Mouse (Mus musculus) forebrain, embryonic 12.5 days (tissue): ENCODE results near the gene Fcamr. TPM values are rescaled to one million over a fixed set of nuclear protein-coding genes. Genes with fewer than 3 reads are reported as not detected.

Experiments
- ATAC-seq: fragments of 200-750 bp; cut with Nextera tagmentation; 2 replicates; pipeline ENCODE4 v1.8.0; 2017; ENCODE audit warnings: moderate TSS enrichment; ENCODE audit not compliant: low FRiP score
- H3K27ac ChIP-seq: fragments of 300-500 bp; sonication (generic); 2 replicates; pipeline ENCODE4 v1.5.1; 2016; ENCODE audit warnings: mild to moderate bottlenecking
- H3K27me3 ChIP-seq: fragments of 300-500 bp; sonication (generic); 2 replicates; pipeline ENCODE4 v1.6.1; 2016; ENCODE audit warnings: mild to moderate bottlenecking
- H3K36me3 ChIP-seq: fragments of 300-500 bp; sonication (generic); replicated peaks from 2 replicates; pipeline ENCODE4 v1.6.1; 2016; ENCODE audit warnings: mild to moderate bottlenecking
- H3K4me1 ChIP-seq: fragments of 300-500 bp; sonication (generic); 2 replicates; pipeline ENCODE4 v1.6.1; 2016
- H3K4me2 ChIP-seq: fragments of 300-500 bp; sonication (generic); 2 replicates; pipeline ENCODE4 v1.6.1; 2016; ENCODE audit warnings: mild to moderate bottlenecking, moderate library complexity
- H3K4me3 ChIP-seq: fragments of 300-500 bp; sonication (generic); replicated peaks from 2 replicates; pipeline ENCODE4 v1.5.1; 2016; ENCODE audit warnings: mild to moderate bottlenecking
- H3K9ac ChIP-seq: fragments of 300-500 bp; sonication (generic); 2 replicates; pipeline ENCODE4 v1.6.1; 2016; ENCODE audit warnings: mild to moderate bottlenecking
- H3K9me3 ChIP-seq: fragments of 300-500 bp; sonication (generic); 2 replicates; pipeline ENCODE4 v1.6.1; 2016
- WGBS: fragments of 180-500 bp; shearing (Covaris S2); methylation state at CpG from one replicate; pipeline ENCODE4 v1.1.7; 2016; 5-methylcytosine and 5-hydroxymethylcytosine counted together
- polyA plus RNA-seq: library from polyadenylated mRNA; unstranded; fragments of >200 nt; fragmentation: Nextera tagmentation; extraction: Ambion mirVana; gene quantifications from 2 replicates; pipeline ENCODE4 v1.2.1, GENCODE M21; 2016

Gene Fcamr
- polyA plus RNA-seq, 1 experiment from 2014 or later = not detected

DNA sequence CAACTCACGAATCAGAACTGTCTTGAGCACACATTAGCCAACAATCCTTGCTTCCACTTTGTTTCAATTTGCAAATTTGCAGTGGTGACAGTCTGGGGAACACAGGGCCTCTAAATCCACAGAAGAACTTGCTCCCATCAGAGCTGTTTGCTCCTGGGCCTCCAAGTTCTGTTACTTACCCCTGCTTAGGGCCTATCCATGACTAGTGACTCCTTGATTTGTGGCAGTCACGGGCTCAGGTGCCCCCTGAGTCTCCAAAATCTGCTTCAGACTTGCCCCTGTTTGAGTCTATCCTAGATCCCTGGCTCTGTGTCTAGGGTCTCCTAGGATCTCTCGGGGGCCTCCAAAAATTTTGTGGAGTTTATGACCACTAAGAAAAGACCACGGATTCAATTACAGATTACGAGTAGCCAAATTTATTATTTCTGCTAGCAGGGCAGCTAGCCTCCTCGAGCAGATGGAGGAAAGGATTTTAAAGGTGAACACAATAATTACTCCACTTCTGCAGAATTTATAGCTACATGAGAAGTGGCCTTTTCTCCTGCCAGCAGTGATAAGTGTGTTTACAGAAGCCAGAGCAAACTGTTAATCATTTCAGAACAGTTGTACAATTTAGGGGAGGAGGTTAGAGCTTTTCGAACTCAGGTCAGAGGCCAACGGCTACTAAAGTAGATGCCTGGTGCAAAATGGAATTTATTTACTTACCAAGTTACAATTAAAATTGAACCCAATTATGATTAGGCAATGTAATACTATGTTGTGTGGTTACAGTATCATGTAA, 40.1 kb downstream of the Fcamr start:
- H3K36me3 ChIP-seq = no peaks in the 10 kb centered on the region
- 86% methylated on average over 8 of the region's 8 CpGs for WGBS
- no peak overlapping the region for H3K9ac ChIP-seq
- no peaks in the 10 kb centered on the region for H3K9me3 ChIP-seq
- no peaks in the 10 kb centered on the region for H3K27me3 ChIP-seq
- no peak overlapping the region for H3K27ac ChIP-seq
- ATAC-seq = no peak
- no peak overlapping the region for H3K4me3 ChIP-seq
- no peaks in the 10 kb centered on the region for H3K4me1 ChIP-seq
- no peak overlapping the region for H3K4me2 ChIP-seq

GRCm38 (mm10) chr1:130841621-130842020, 40.9 kb downstream of the Fcamr start:
- H3K9ac ChIP-seq = no peak overlapping the region
- H3K36me3 ChIP-seq = no peaks in the 10 kb centered on the region
- no peak overlapping the region for H3K4me3 ChIP-seq
- H3K4me2 ChIP-seq = no peak overlapping the region
- no peak overlapping the region for H3K27ac ChIP-seq
- no peaks in the 10 kb centered on the region for H3K4me1 ChIP-seq
- no peaks in the 10 kb centered on the region for H3K9me3 ChIP-seq
- no peak for ATAC-seq
- no peaks in the 10 kb centered on the region for H3K27me3 ChIP-seq
- 92% methylated on average over 7 of the region's 7 CpGs for WGBS

DNA sequence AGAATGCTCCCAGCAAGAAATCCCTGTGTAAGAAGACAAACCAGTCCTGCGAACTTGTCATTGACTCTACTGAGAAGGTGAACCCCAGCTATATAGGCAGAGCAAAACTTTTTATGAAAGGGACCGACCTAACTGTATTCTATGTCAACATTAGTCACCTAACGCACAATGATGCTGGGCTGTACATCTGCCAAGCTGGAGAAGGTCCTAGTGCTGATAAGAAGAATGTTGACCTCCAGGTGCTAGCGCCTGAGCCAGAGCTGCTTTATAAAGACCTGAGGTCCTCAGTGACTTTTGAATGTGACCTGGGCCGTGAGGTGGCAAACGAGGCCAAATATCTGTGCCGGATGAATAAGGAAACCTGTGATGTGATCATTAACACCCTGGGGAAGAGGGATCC, 43.8 kb downstream of the Fcamr start:
- H3K4me3 ChIP-seq = no peak overlapping the region
- no peaks in the 10 kb centered on the region for H3K9me3 ChIP-seq
- H3K27ac ChIP-seq = no peak overlapping the region
- no peak overlapping the region for H3K9ac ChIP-seq
- ATAC-seq = no peak
- no peaks in the 10 kb centered on the region for H3K4me1 ChIP-seq
- no peaks in the 10 kb centered on the region for H3K36me3 ChIP-seq
- 96% methylated on average over 7 of the region's 7 CpGs for WGBS
- H3K27me3 ChIP-seq = no peaks in the 10 kb centered on the region
- no peak overlapping the region for H3K4me2 ChIP-seq

DNA sequence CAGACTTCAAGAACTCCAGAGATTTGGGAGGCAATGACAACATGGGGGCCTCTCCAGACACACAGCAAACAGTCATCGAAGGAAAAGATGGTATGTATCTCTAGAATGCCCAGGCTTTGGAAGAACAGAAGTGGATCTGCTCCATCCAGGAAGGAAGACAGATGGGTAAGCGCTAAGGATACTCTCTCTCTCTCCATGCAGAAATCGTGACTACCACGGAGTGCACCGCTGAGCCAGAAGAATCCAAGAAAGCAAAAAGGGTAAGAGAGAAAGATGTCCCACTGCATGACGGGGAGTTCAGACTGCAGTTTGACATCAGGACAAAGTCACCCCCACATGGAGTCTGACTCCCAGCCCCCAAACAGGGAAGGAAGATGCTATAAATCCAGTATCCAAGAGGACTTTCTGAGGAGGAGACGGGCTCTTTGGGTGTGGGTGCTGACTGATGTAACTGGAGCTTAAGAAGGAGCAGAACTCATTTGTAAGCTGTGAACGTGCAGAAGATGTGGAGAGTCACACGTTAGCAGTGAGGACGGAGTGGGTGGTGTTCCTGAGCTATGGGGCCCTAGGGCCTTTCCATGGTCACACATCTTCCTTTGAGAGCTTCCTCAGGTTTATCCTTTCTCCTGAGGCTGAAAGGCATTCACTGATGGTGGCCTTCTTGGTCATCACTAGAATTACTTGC, 49.0 kb downstream of the Fcamr start:
- H3K36me3 ChIP-seq = no peaks in the 10 kb centered on the region
- no peak overlapping the region for H3K4me3 ChIP-seq
- no peaks in the 10 kb centered on the region for H3K27me3 ChIP-seq
- H3K9me3 ChIP-seq = no peaks in the 10 kb centered on the region
- ATAC-seq = no peak
- no peak overlapping the region for H3K27ac ChIP-seq
- H3K4me2 ChIP-seq = no peak overlapping the region
- 92% methylated on average over 10 of the region's 10 CpGs for WGBS
- H3K9ac ChIP-seq = no peak overlapping the region
- H3K4me1 ChIP-seq = no peaks in the 10 kb centered on the region

DNA sequence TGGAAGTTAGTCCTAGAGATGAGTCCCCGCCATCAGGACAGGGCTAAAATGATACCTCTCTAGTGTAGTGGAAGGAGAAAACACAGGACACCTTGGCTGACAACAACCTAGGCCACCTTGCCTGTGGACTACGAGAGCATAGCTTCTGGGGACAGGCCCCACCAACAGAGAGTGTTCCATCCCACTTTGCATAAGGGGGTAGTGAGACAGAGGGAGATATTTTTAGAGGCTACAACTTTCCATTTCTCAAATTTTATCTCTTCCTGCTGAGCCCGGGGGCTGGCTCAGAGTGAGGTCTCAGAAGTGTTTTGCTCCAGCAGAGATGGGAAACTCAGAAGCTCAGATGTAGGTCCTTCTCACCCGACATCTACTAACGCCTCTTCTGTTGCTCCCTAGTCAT, 49.7 kb downstream of the Fcamr start:
- ATAC-seq = no peak
- WGBS = 87% methylated on average over 5 of the region's 5 CpGs

DNA sequence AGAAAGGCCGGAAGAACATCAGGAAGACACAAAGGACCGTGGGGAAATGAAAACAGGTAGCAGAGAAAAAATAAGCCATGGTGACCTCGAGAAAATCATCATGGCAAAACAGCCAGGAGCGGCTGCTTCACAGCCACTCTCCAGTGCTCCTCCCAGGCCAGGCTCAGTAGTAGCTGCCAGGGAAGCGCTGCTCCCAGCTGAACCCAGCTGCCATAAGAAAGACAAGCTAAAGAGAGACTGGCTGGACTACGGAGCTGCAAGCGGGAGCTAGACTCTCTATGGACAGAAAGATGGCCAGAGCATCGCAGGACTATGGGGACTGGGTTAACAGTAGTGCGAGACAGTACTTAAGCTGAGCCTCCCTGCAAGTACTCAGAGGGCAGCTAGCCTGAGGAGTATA, 54.1 kb downstream of the Fcamr start:
- WGBS = 82% methylated on average over 9 of the region's 9 CpGs
- H3K9ac ChIP-seq = no peak overlapping the region
- no peak overlapping the region for H3K4me2 ChIP-seq
- no peak overlapping the region for H3K4me3 ChIP-seq
- H3K4me1 ChIP-seq = no peaks in the 10 kb centered on the region
- ATAC-seq = no peak
- H3K27ac ChIP-seq = no peak overlapping the region
- no peaks in the 10 kb centered on the region for H3K36me3 ChIP-seq
- H3K27me3 ChIP-seq = no peaks in the 10 kb centered on the region
- H3K9me3 ChIP-seq = no peaks in the 10 kb centered on the region

More for the DNA sequence above, 49.7 kb downstream of the Fcamr start:
- Histone ChIP-seq H3K9ac (no peak overlapping the region), H3K9me3 (no peaks in the 10 kb centered on the region), H3K27ac (no peak overlapping the region), H3K4me2 (no peak overlapping the region), H3K4me3 (no peak overlapping the region), H3K36me3 (no peaks in the 10 kb centered on the region), H3K27me3 (no peaks in the 10 kb centered on the region), H3K4me1 (no peaks in the 10 kb centered on the region)

GRCm38 (mm10) chr1:130855723-130856122, 55.0 kb downstream of the Fcamr start:
- no peak overlapping the region for H3K4me2 ChIP-seq
- H3K9me3 ChIP-seq = no peaks in the 10 kb centered on the region
- 81% methylated on average over 2 of the region's 2 CpGs for WGBS
- no peak overlapping the region for H3K27ac ChIP-seq
- no peak overlapping the region for H3K9ac ChIP-seq
- no peaks in the 10 kb centered on the region for H3K27me3 ChIP-seq
- H3K36me3 ChIP-seq = no peaks in the 10 kb centered on the region
- ATAC-seq = no peak
- no peaks in the 10 kb centered on the region for H3K4me1 ChIP-seq
- H3K4me3 ChIP-seq = no peak overlapping the region

DNA sequence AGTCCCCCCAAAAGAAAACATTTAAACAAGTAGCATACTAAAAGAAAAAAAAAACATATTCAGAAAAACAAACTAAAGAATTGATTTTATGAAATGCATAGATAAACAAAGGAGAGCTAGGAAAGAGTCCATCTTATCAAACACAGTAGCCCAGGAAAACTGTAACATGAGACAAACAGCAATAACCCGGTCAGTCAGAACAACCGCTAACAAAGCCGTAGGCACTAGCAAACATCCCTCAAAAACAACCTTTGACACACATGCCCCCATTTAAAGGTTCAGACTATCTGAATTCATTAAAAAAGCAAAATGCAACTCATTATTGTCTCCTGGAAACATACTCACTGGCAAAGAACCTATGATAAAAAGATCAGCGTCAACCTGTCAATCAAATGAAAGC, 56.8 kb downstream of the Fcamr start:
- Histone ChIP-seq H3K4me3 (no peak overlapping the region), H3K4me2 (no peak overlapping the region), H3K27ac (no peak overlapping the region), H3K9me3 (no peaks in the 10 kb centered on the region), H3K36me3 (no peaks in the 10 kb centered on the region), H3K4me1 (no peaks in the 10 kb centered on the region), H3K27me3 (no peaks in the 10 kb centered on the region), H3K9ac (no peak overlapping the region)
- WGBS = 79% methylated on average over 4 of the region's 4 CpGs
- no peak for ATAC-seq

- H3K36me3 ChIP-seq = no peaks in the 10 kb centered on the region
- H3K4me3 ChIP-seq = no peak overlapping the region
- H3K27me3 ChIP-seq = no peaks in the 10 kb centered on the region
- H3K4me2 ChIP-seq = no peak overlapping the region
- ATAC-seq = no peak
- no peak overlapping the region for H3K27ac ChIP-seq
- no peaks in the 10 kb centered on the region for H3K9me3 ChIP-seq
- WGBS = 91% methylated on average over 4 of the region's 4 CpGs
- no peaks in the 10 kb centered on the region for H3K4me1 ChIP-seq
- no peak overlapping the region for H3K9ac ChIP-seq
Measured at GRCm38 (mm10) chr1:130864238-130864637, 63.5 kb downstream of the Fcamr start.

Other genes starting within 250 kb of the Fcamr start
- gene Zp3r, start 171.3 kb upstream of the Fcamr start, polyA plus RNA-seq = not detected in 2 replicates
- not detected in 2 replicates for gene C4bp, start 139.3 kb upstream of the Fcamr start, polyA plus RNA-seq
- not detected in 2 replicates for gene Gm29427, start 85.1 kb upstream of the Fcamr start, polyA plus RNA-seq
- gene Yod1, start 83.6 kb upstream of the Fcamr start, polyA plus RNA-seq = 18.0 and 18.9 TPM in 2 replicates
- 14.0 and 14.3 TPM in 2 replicates for gene Pfkfb2, start 71.6 kb upstream of the Fcamr start, polyA plus RNA-seq
- 0.33 and 0.45 TPM in 2 replicates for gene AA986860, start 68.9 kb upstream of the Fcamr start, polyA plus RNA-seq
- gene Pigr, start 25.8 kb downstream of the Fcamr start, polyA plus RNA-seq = not detected in 2 replicates
- not detected in 2 replicates for gene Fcmr, start 64.8 kb downstream of the Fcamr start, polyA plus RNA-seq
- gene Il24, start 86.6 kb downstream of the Fcamr start, polyA plus RNA-seq = not detected in 2 replicates
- not detected in 2 replicates for gene Il20, start 110.5 kb downstream of the Fcamr start, polyA plus RNA-seq
- gene Il19, start 139.2 kb downstream of the Fcamr start, polyA plus RNA-seq = not detected in 2 replicates
- gene Il10, start 218.9 kb downstream of the Fcamr start, polyA plus RNA-seq = not detected in 2 replicates